Mouse (Mus musculus) G1E (cell line): ENCODE data around the gene Me1. TPM values are rescaled to one million over a fixed set of nuclear protein-coding genes. Genes with fewer than 3 reads are reported as not detected.

Experiments used
- ATAC-seq: 2 replicates; pipeline ENCODE4 v1.8.0; 2016; ENCODE audit warnings: mild to moderate bottlenecking; ENCODE audit not compliant: insufficient number of reproducible peaks, poor library complexity, low FRiP score, severe bottlenecking; ENCODE audit errors: extremely low read depth
- DNase-seq: peaks from one replicate; pipeline ENCODE4 v3.0.0; 2012; ENCODE audit warnings: low spot score
- H3K27me3 ChIP-seq: 2 replicates; pipeline ENCODE4 v1.6.1; 2012; ENCODE audit warnings: mild to moderate bottlenecking, low read length, inconsistent platforms; ENCODE audit not compliant: insufficient read depth
- H3K36me3 ChIP-seq: replicated peaks from 2 replicates; pipeline ENCODE3; 2012; ENCODE audit warnings: mild to moderate bottlenecking, inconsistent platforms
- H3K4me1 ChIP-seq: 2 replicates; pipeline ENCODE4 v1.6.1; 2012; ENCODE audit warnings: low read depth, low read length, inconsistent platforms, mixed read lengths; ENCODE audit not compliant: insufficient read depth
- H3K4me3 ChIP-seq: 2 replicates; pipeline ENCODE4 v1.5.1; 2012; ENCODE audit warnings: low read depth, mild to moderate bottlenecking, inconsistent platforms, low read length, moderate library complexity, mixed read lengths
- H3K9me3 ChIP-seq: replicated peaks from 2 replicates; pipeline ENCODE4 v1.6.1; 2012; ENCODE audit warnings: inconsistent platforms
- CTCF ChIP-seq: IDR thresholded peaks from 2 replicates; pipeline ENCODE4 v1.5.1; 2012; ENCODE audit warnings: low read depth, low read length, inconsistent platforms, mixed read lengths
- GATA1 ChIP-seq: IDR thresholded peaks from 2 replicates; pipeline ENCODE4 v1.6.1; 2012; ENCODE audit warnings: borderline replicate concordance, low read length, inconsistent platforms, mixed read lengths
- GATA2 ChIP-seq: IDR thresholded peaks from 2 replicates; pipeline ENCODE4 v1.6.1; 2012; ENCODE audit warnings: low read depth, low read length, inconsistent platforms, borderline replicate concordance
- POLR2AphosphoS5 ChIP-seq: IDR thresholded peaks from 2 replicates; pipeline ENCODE4 v1.6.1; 2012; ENCODE audit warnings: low read depth, low read length, inconsistent platforms; ENCODE audit not compliant: insufficient replicate concordance
- TAL1 ChIP-seq: conservative IDR thresholded peaks from 2 replicates; pipeline ENCODE4 v1.6.1; 2012; ENCODE audit warnings: low read depth, low read length, inconsistent platforms, mixed read lengths
- polyA plus RNA-seq: library from polyadenylated mRNA; stranded (reverse); fragments of >175 nt; gene quantifications from 2 replicates; pipeline ENCODE4 v1.2.3, GENCODE M21; 2012
- total RNA-seq, 2 experiments: library from RNA; stranded (forward) in 1 of 2; stranded (reverse) in 1 of 2; fragments of 200-1000 nt in 1 of 2; fragments of >200 nt in 1 of 2; fragmentation: Nextera tagmentation in 1 of 2; gene quantifications; 2 replicates each; pipeline ENCODE4 v1.2.3; 2014 to 2017

The Me1 gene
- total and polyA plus RNA-seq, 3 experiments = 1.7 to 3.1 (median 2.1) TPM

DNA sequence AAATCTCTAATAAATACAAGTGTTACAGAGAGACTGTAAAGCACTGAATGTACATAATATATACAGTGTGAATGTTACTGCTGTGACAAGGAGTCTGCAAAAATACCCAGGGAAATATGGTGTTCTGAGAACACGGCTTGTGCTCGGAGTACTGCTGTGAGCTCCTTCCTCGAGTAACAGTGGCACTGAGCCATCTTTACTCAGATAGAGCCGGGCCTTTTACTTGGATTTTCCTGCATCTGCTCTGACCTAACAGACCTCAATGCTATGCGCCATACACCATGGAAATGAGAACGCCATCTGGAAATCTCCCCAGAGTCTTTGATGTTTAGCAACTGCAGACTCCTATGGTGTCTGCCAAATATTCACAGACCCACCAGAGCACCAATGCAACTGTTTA lies 12.9 kb downstream of the Me1 start:
- H3K9me3 ChIP-seq = no peaks in the 10 kb centered on the region
- ATAC-seq = no peak
- H3K36me3 ChIP-seq = peaks cover 3% of the 10 kb centered on the region
- TF ChIP-seq GATA1 (no peak), TAL1 (no peak), GATA2 (no peak), CTCF (no peak), POLR2AphosphoS5 (no peak)
- no peaks in the 10 kb centered on the region for H3K4me1 ChIP-seq
- DNase-seq = no peak
- H3K4me3 ChIP-seq = no peak overlapping the region
- H3K27me3 ChIP-seq = no peaks in the 10 kb centered on the region

DNA sequence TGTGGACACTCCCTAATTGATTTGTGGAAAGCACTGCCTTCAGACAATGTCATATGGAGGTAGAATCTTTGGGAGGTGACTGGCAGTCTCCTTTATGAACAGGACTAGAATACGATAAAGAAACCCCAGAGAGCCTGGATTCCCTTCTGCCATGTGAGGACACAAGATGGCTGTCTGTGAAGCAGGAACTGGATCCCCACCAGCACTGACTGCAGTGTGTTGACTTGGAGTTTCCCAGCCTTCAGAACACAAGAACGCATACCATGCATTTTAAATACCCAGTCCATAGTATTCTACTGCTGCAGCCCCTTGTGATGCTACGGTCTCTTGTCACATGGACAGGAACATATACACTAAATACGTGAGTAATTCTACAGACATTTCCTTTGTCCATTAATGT lies 13.5 kb downstream of the Me1 start:
- H3K9me3 ChIP-seq = no peaks in the 10 kb centered on the region
- TF ChIP-seq CTCF (no peak), GATA2 (no peak), POLR2AphosphoS5 (no peak), GATA1 (no peak)
- no peaks in the 10 kb centered on the region for H3K27me3 ChIP-seq
- no peak for DNase-seq
- H3K36me3 ChIP-seq = peaks cover 3% of the 10 kb centered on the region
- H3K4me1 ChIP-seq = no peaks in the 10 kb centered on the region
- no peak for ATAC-seq
- H3K4me3 ChIP-seq = no peak overlapping the region

DNA sequence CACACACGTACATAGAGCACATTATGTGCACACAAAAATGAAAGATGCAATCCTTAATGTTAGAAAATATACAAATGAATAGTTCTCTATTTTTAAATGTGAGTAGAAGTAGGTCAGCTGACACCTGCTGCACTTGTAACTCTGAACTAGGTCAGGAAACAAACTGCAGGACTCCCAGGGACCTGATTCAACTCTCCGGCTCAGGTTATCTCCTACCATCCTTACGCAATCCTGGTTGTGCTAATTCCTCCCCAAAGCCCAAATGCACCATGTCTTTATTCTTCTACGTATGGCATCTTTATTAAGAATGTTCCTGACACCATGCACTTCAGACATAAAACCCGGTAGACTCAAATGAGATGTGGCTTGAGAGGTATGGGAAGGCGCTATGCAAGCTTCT lies 15.3 kb downstream of the Me1 start:
- TF ChIP-seq GATA2 (no peak), TAL1 (no peak), POLR2AphosphoS5 (no peak), GATA1 (no peak), CTCF (no peak)
- Histone ChIP-seq H3K36me3 (peaks cover 3% of the 10 kb centered on the region), H3K9me3 (no peaks in the 10 kb centered on the region), H3K4me3 (no peak overlapping the region), H3K27me3 (no peaks in the 10 kb centered on the region), H3K4me1 (no peaks in the 10 kb centered on the region)
- DNase-seq (no peak), ATAC-seq (no peak)

DNA sequence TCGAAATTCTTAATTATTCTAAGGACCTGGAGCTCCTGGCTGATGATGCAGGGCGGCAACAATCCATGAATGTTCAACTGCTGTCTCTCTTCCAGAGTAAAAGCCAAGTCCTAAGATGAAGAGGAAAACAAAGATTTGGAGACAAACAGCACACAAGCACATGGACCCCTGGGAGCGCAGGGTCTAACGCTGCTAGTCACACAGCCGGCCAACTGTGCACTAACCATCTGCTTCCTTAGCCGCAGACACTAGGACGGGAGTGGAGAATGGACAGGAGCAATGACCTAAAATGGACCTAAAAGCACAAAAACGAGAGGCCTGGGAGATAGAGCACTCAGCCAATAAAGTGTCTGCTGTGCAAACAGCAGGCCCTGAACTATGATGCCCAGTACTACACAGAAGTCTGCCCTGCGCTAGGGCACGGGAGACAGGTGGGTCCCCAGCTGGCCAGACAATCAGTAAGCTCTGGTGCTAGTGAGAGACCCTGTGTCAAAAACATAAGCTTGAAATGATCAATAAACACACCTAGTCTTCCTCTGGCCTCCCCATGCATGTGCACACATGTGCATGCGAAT lies 15.8 kb downstream of the Me1 start:
- H3K4me1 ChIP-seq = no peaks in the 10 kb centered on the region
- H3K9me3 ChIP-seq = no peaks in the 10 kb centered on the region
- peaks cover 3% of the 10 kb centered on the region for H3K36me3 ChIP-seq
- no peaks in the 10 kb centered on the region for H3K27me3 ChIP-seq
- DNase-seq (no peak), ATAC-seq (no peak)
- no peak overlapping the region for H3K4me3 ChIP-seq
- TF ChIP-seq GATA1 (no peak), TAL1 (no peak), CTCF (no peak)

GRCm38 (mm10) chr9:86676246-86676645 lies 19.5 kb downstream of the Me1 start:
- Histone ChIP-seq H3K9me3 (no peaks in the 10 kb centered on the region), H3K36me3 (peaks cover 8% of the 10 kb centered on the region), H3K4me3 (no peak overlapping the region), H3K27me3 (no peaks in the 10 kb centered on the region), H3K4me1 (no peaks in the 10 kb centered on the region)
- DNase-seq (no peak), ATAC-seq (no peak)
- TF ChIP-seq TAL1 = no peak
- no peak for TF ChIP-seq GATA1
- TF ChIP-seq CTCF = no peak
- TF ChIP-seq GATA2 = no peak
- TF ChIP-seq POLR2AphosphoS5 = no peak

DNA sequence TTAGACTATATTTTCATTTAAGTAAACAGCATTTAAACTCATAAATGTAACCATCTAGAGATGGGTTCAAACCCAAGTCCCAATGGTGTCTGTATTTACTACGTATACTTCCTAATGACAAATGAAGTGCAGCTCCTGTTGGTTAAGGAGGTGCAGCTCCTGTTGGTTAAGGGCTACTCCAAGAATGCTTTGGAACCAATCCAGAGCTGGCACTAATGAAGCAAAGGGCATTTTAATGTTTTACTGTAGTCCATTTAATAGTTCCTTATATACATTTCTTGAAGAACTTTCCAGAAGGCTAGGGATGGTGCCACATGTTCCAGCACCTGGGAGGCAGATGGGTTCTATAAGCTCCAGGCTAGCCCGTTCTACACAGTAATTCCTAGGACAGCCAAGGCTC lies 20.3 kb downstream of the Me1 start:
- H3K27me3 ChIP-seq = no peaks in the 10 kb centered on the region
- TF ChIP-seq POLR2AphosphoS5 (no peak), GATA1 (no peak), GATA2 (no peak), CTCF (no peak), TAL1 (no peak)
- no peak for DNase-seq
- ATAC-seq = no peak
- no peaks in the 10 kb centered on the region for H3K4me1 ChIP-seq
- peaks cover 8% of the 10 kb centered on the region for H3K36me3 ChIP-seq
- H3K9me3 ChIP-seq = no peaks in the 10 kb centered on the region
- H3K4me3 ChIP-seq = no peak overlapping the region

GRCm38 (mm10) chr9:86672907-86673472 lies 22.8 kb downstream of the Me1 start:
- Histone ChIP-seq H3K4me3 (no peak overlapping the region), H3K9me3 (no peaks in the 10 kb centered on the region), H3K4me1 (no peaks in the 10 kb centered on the region), H3K36me3 (peaks cover 5% of the 10 kb centered on the region), H3K27me3 (no peaks in the 10 kb centered on the region)
- DNase-seq (no peak), ATAC-seq (no peak)
- TF ChIP-seq CTCF (no peak), POLR2AphosphoS5 (no peak), GATA1 (no peak), TAL1 (no peak), GATA2 (no peak)
